Mouse (Mus musculus) adrenal gland (tissue): Measurements from ENCODE around the gene Serping1.
"Not testable (repeated sequence)": the region's sequence is repeated elsewhere in the genome, so short reads cannot be mapped to it uniquely, and the experiment has no call there.

ENCODE experiments used
- intact Hi-C: fragments of 180-260 bp; cut with DNase I; formaldehyde crosslinking; loops from one replicate; pipeline ENCODE4 v1.15.1; 2025

Gene Serping1

GRCm38 (mm10) chr2:84741841-84742450 is 33.3 kb downstream of the Serping1 start:
- intact Hi-C loops: loop anchor here (5.0 kb wide), 1 partner anchor 50 kb away; no protein-coding TSS in a partner anchor

DNA sequence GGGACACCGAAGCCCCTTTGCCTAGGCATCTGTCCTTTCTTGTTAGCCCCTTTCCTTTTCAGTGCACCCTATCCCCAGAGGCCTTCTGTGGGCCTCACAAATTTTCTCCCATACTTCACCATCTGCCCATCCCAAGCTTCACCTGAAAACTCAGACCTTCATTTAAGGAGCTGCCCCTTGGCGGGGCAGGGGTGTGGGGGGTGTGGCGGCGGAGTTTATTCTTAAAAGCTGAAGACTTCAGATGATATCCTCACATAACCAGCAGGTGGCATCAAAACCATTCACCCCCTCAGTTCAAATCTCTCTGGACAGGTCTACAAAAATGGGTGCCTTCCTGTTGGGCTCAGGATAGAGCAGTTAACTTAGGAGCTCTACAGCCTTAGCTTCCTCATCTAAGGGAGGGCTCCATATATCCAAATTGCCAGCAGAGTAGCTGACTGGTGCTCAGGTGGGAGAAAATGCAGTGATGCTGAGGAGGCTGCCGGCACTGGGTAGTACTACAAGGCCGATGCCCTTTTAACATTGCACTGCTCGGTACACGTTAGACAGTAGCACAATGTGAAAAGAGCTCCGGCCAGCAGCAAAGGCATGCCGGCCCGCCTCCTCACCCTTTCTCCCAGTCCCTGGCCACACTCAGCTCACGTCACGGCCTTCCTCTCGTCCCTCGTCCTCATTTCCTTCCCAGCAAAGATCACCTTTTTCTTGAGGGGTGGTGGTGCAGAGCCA is 34.5 kb downstream of the Serping1 start:
- intact Hi-C loops: loop anchor here (5.0 kb wide), 1 partner anchor 52 kb away; no protein-coding TSS in a partner anchor

DNA sequence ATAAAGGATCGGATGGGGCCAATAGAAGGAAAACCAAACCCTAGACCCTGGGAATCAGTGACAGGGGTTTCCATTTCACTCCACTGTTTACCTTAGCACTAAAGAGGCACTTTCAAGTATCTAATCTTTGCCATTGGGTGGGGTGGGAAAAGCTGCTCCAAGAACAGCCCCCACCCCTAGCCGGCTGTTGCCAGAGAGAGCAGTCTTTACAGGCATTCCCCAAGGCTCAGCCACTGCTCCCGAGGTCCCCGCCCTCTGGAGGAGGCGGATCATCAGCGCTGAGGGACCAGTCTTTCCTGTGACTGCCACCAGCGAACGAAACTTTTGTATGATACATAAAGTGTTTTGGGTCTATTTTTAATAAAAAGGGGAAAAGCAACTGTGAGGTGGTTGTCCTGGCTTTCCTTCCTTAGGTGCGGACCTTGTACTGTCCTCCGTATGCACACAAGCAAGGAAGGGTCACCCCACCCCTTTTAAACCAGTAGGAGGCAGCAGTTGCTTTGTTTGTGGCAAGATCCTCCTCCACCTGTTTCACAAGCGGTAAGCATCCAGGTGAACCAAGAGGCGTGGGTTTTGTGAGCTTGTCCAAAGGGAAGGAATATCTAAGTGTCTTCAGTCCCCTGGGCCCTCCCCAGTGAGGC is 36.9 kb downstream of the Serping1 start:
- intact Hi-C loops: no loop called here

DNA sequence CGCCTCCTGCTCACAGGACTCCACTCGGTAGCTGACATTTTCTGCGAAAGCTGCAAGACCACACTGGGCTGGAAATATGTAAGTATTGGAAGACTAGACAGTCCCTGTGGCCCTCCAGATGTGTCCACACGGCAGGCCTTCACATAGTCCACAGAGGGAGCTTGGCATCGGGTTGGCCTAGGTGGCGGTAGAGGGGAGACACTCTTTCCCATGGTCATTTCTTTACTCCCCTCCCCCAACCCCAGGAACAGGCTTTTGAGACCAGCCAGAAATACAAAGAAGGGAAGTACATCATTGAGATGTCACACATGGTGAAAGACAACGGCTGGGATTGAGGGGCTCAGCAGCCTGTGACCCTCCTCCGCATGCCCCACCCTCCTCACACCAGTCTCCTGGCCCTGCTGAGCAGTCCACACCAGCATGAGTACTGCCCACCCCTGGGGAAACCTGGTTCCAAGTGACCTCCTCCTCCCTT is 37.8 kb downstream of the Serping1 start:
- intact Hi-C loops: no loop called here

GRCm38 (mm10) chr2:84736312-84737161 is 38.7 kb downstream of the Serping1 start:
- intact Hi-C loops: no loop called here

- intact Hi-C loops: no loop called here
These were observed 39.8 kb downstream of the Serping1 start for GRCm38 (mm10) chr2:84735346-84735920.

GRCm38 (mm10) chr2:84734919-84735318 is 40.3 kb downstream of the Serping1 start:
- intact Hi-C loops: no loop called here

DNA sequence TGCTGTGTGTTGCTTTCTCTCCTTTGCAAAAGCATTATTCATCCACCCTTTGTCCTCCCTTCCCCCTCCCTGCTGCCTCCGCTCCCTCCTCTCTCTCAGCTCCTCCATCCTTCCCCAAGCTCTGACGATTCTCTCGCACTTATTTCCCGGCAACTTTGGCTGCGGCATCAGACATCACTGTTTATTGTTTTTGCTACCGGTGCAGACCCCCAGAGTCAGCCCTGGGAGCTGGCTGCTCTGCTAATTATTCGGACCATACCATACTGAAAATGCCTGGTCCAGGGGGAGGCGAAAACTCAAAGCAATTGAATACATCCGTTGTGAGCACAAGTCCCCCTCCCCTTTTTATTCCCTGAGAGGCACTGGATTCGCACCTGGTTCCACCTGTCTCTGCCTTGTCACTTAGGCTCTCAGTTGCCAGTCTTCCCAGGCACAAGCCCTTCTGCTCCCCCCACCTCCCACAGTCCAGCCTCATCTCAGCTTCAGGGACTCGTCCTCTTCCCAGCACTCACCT is 40.8 kb downstream of the Serping1 start:
- intact Hi-C loops: no loop called here

DNA sequence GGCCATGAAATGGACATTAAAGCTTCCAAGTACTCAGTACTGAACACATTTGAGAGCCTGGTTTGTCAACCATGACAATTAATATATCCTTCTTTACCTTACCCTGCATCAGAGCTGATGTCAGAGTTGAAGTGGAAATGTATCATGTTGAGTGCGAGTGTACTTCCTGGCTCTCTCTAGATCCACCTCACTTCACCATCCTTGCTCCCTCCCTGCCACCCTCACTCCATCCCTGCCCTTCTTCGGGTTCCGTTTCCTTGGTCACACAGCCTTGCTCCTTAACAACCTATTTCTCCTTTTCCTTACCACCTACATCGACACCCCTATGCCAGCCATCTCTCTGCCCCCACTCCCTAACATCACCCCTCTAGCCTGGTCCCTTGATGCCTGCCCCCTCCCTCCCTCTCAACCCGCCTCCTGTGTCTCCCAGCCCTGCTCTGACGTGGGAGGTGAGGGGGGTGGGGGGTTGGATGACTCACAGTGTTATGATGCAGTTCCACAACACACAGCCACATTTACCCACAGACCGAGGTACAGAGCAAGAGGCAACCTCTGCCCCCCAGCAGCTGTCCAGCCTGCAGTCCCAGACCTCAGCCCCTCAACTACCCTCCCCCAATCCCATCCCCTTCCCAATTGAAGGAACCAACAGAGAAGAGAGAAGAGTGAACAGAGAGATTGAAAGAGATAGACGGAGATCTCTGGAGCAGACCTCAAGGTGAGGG is 41.5 kb downstream of the Serping1 start, which contains the start of gene Ypel4:
Gene Ypel4 (plus strand): TSS at position 480 of the 722 bp plus-strand sequence.
- intact Hi-C loops: no loop called here

GRCm38 (mm10) chr2:84732394-84732793 is 42.9 kb downstream of the Serping1 start:
- intact Hi-C loops: no loop called here

GRCm38 (mm10) chr2:84731206-84731605 is 44.0 kb downstream of the Serping1 start:
- intact Hi-C loops: no loop called here

GRCm38 (mm10) chr2:84728191-84728590 is 47.1 kb downstream of the Serping1 start:
- intact Hi-C loops: not testable (repeated sequence)

- intact Hi-C loops: no loop called here
These were observed 47.9 kb downstream of the Serping1 start, which contains the start of gene Clp1 for GRCm38 (mm10) chr2:84727172-84727858. TSS of gene Clp1 (minus strand) at chr2:84727350.

- intact Hi-C loops: no loop called here
These were observed 48.5 kb downstream of the Serping1 start for GRCm38 (mm10) chr2:84726716-84727115.

DNA sequence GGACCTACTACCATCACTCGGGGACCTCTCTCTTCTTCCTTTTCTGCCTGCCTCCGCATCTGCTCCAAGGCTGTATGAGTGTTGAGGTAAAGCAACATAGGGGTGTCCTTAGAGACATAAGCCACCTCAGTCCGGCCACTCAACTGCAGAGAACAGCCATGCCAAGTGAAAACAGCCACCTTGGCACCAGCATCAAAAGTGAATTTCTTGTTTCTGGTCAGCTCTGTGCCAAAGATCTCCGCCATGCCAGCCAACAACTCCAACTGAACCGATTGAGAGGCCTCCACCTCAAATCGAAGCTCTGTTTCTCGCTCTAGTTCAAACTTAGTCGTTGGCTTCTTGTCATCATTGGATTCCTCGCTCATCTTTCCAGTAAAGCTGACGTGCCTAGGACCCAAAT is 49.5 kb downstream of the Serping1 start:
- intact Hi-C loops: no loop called here

DNA sequence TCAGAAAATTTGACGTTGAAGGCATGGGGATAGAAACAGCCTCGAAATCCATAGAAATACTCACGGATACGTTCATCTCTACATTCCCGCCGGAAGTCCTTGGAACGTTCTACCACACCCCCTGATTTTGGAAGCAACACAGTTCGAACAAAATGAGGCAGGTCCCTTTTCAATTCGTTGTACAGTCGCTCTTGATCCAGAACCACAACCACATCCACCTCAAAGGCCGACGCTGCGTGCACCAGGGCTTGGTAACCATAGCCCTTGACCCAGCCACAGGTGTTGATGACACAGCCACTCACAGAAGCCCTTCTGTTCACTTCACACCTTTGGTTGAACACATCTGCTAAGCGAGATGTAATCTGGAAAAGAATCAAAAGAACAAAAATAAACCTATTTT is 51.4 kb downstream of the Serping1 start:
- intact Hi-C loops: no loop called here

DNA sequence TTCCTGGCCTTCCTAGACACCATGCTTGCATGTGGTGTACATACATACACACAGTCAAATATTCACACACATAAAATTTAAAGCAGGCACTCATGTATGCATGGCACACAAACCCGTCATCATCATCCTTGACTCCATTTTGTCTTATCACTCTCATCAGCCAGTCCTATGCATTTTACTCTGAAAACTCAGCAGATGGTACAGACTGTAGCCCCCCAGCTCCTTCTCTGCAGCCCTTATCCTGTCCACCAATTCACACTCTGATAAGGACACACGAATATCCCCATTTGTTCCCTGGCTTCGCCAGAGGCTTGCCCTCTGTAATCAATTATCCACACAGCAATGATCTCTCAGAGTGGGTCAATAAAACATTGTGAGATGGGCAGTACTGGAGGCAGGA is 54.1 kb downstream of the Serping1 start:
- intact Hi-C loops: no loop called here

- intact Hi-C loops: no loop called here
These were observed 54.5 kb downstream of the Serping1 start for GRCm38 (mm10) chr2:84720718-84721117.

GRCm38 (mm10) chr2:84717357-84717756 is 57.9 kb downstream of the Serping1 start:
- intact Hi-C loops: no loop called here
